Mouse (Mus musculus) hindbrain, postnatal 0 days (tissue): Measurements from ENCODE around the gene Fbxw4. TPM values are rescaled to one million over a fixed set of nuclear protein-coding genes. Genes with fewer than 3 reads are reported as not detected.

Source experiments
- ATAC-seq: fragments of 200-750 bp; cut with Nextera tagmentation; 2 replicates; pipeline ENCODE4 v1.8.0; 2017; ENCODE audit warnings: mild to moderate bottlenecking, moderate TSS enrichment, moderate library complexity
- DNase-seq: peaks from one replicate; pipeline ENCODE4 v3.0.0-alpha.2; 2015; ENCODE audit warnings: low spot score
- H3K27ac ChIP-seq: fragments of 300-500 bp; sonication (generic); 2 replicates; pipeline ENCODE4 v1.5.1; 2014; ENCODE audit warnings: mild to moderate bottlenecking
- H3K27me3 ChIP-seq: fragments of 300-500 bp; sonication (generic); 2 replicates; pipeline ENCODE4 v1.6.1; 2014; ENCODE audit warnings: low read length, mixed read lengths; ENCODE audit not compliant: insufficient read depth
- H3K36me3 ChIP-seq: fragments of 300-500 bp; sonication (generic); 2 replicates; pipeline ENCODE4 v1.6.1; 2014; ENCODE audit warnings: low read length, mixed read lengths; ENCODE audit not compliant: insufficient read depth
- H3K4me1 ChIP-seq: fragments of 300-500 bp; sonication (generic); 2 replicates; pipeline ENCODE4 v1.6.1; 2014; ENCODE audit warnings: antibody characterized with exemption, low read length, mixed read lengths; ENCODE audit not compliant: insufficient read depth
- H3K4me2 ChIP-seq: fragments of 300-500 bp; sonication (generic); 2 replicates; pipeline ENCODE4 v1.6.1; 2014; ENCODE audit warnings: low read depth, mild to moderate bottlenecking, low read length, moderate library complexity, mixed read lengths
- H3K4me3 ChIP-seq: fragments of 300-500 bp; sonication (generic); 2 replicates; pipeline ENCODE4 v1.5.1; 2014; ENCODE audit warnings: low read length
- H3K9ac ChIP-seq: fragments of 300-500 bp; sonication (generic); replicated peaks from 2 replicates; pipeline ENCODE4 v1.6.1; 2014; ENCODE audit warnings: mild to moderate bottlenecking, low read length, moderate library complexity, mixed read lengths
- H3K9me3 ChIP-seq: fragments of 300-500 bp; sonication (generic); 2 replicates; pipeline ENCODE4 v1.6.1; 2016; ENCODE audit warnings: low read length, mixed read lengths
- CTCF ChIP-seq: IDR thresholded peaks from 2 replicates; pipeline ENCODE4 v1.5.1; 2016; ENCODE audit warnings: antibody characterized with exemption, control low read depth, low read depth
- WGBS: fragments of 180-500 bp; shearing (Covaris S2); extraction: QIAGEN DNeasy Blood & Tissue Kit; methylation state at CpG from one replicate; pipeline ENCODE4 v1.1.7; 2014; 5-methylcytosine and 5-hydroxymethylcytosine counted together
- polyA plus RNA-seq: library from polyadenylated mRNA; unstranded; fragments of >200 nt; fragmentation: Nextera tagmentation; extraction: Ambion mirVana; gene quantifications from 2 replicates; pipeline ENCODE4 v1.2.1, GENCODE M21; 2015
- total RNA-seq: library from RNA; depleted of rRNA; stranded (reverse); fragments of >200 nt; gene quantifications from 2 replicates; pipeline ENCODE4 v1.2.3, GENCODE M21; 2014

Gene Fbxw4
- total and polyA plus RNA-seq, 2 experiments from 2014 or later, result 5.3 to 65.3 TPM

DNA sequence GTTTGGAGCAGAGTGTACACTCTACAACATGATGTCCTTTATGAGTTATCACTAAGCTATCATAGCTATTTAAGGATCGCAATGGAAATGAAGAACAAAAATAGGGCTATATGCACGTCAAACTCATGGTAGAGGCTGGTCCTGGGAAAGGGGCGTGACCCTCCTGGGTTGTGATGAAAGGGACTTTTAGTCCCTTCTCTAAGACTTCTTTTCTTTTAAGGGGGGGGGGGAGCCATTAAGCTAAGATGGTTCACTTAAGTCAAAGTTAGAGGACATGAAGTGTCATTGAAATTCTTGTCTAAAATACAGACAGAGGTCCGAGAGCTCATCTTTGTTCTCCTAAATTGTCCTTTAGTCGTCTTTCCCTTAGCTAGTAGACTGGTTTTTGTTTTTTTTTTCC is 15.1 kb upstream of the Fbxw4 start:
- ATAC-seq (no peak), DNase-seq (no peak)
- TF ChIP-seq CTCF, result no peak
- Histone ChIP-seq H3K4me3 (no peak overlapping the region), H3K9ac (no peak overlapping the region), H3K4me1 (no peaks in the 10 kb centered on the region), H3K4me2 (no peak overlapping the region; the same call in 1 of the 2 replicates), H3K36me3 (no peaks in the 10 kb centered on the region), H3K27ac (no peak overlapping the region), H3K27me3 (0 out of 2 replicates have a peak, but pooled peaks cover 19% of the 10 kb centered on the region), H3K9me3 (no peaks in the 10 kb centered on the region)
- 23% methylated on average over 5 of the region's 5 CpGs for WGBS

DNA sequence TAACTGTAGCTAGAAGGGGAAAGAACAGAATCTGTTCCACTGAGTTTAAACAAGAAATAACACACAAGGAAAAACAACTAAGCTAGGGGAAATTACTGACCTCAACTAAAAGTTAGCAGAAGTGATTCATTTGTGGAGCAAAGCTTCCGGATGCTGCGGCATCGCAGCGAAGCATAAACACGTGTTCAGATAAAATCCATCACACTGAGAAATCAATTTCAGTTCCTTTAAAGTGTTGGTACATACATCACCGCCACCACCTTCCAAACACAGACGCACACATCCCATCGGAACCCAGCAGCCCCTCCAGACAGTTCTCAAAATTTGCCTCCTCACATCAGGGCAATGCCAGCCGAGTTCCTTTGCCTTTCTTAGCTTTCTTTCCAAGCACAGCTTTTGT is 12.9 kb upstream of the Fbxw4 start:
- TF ChIP-seq CTCF, result no peak
- no peak overlapping the region for H3K27ac ChIP-seq
- no peak overlapping the region for H3K4me2 ChIP-seq
- H3K4me1 ChIP-seq, result no peaks in the 10 kb centered on the region
- ATAC-seq, result no peak
- H3K4me3 ChIP-seq, result no peak overlapping the region
- 88% methylated on average over 9 of the region's 9 CpGs for WGBS
- DNase-seq, result no peak
- no peak overlapping the region for H3K9ac ChIP-seq
- H3K27me3 ChIP-seq, result 0 out of 2 replicates have a peak, but pooled peaks cover 19% of the 10 kb centered on the region
- no peaks in the 10 kb centered on the region for H3K9me3 ChIP-seq
- H3K36me3 ChIP-seq, result no peaks in the 10 kb centered on the region

DNA sequence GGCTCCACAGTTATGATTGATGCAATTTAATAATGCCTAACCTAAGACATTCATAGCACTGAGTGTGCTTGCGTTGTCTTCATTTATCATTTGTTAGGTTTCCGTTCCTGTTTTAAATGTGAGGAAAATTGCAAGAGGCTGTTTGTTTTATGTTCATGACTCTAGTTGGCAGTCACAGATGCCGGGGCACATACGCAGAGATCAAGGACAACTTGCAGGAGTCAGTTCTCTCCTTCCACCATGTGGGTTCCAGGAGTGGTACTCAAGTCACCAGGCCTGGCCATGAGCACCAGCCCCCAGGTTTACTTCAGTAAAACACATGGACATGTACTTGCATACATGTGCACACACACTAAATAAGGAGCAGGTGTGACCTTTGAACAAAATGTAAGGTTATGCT is 8.9 kb upstream of the Fbxw4 start:
- no peaks in the 10 kb centered on the region for H3K9me3 ChIP-seq
- no peak overlapping the region for H3K4me3 ChIP-seq
- 0 out of 2 replicates have a peak, but pooled peaks cover 2% of the 10 kb centered on the region for H3K27me3 ChIP-seq
- no peak overlapping the region for H3K9ac ChIP-seq
- WGBS, result 92% methylated on average over 4 of the region's 4 CpGs
- no peak overlapping the region for H3K27ac ChIP-seq
- no peak for TF ChIP-seq CTCF
- H3K4me2 ChIP-seq, result no peak overlapping the region
- ATAC-seq (no peak), DNase-seq (no peak)
- no peaks in the 10 kb centered on the region for H3K36me3 ChIP-seq
- H3K4me1 ChIP-seq, result no peaks in the 10 kb centered on the region

DNA sequence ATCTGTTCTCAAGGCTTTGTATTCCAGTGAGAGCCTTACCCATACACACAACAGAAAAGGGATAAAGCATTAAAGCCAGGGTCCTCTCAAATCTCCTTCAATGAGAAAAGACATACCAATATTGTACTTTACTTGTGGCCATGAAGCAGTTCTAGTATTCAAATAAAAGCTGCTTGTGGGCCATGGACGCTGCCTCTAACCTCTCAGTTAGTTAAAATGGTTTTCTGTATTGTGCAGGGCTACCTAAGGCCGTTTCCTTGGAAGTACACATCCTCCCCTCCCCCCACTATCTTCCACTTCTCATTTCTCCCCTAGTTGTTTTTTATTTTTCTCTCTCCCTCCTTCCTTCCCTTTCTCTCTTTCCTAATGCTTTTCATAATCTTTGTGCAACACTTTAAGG is 3.7 kb upstream of the Fbxw4 start:
- Histone ChIP-seq H3K36me3 (no peaks in the 10 kb centered on the region), H3K9ac (no peak overlapping the region), H3K9me3 (no peaks in the 10 kb centered on the region), H3K4me1 (no peaks in the 10 kb centered on the region), H3K27me3 (no peaks in the 10 kb centered on the region), H3K4me3 (no peak overlapping the region), H3K27ac (no peak overlapping the region), H3K4me2 (no peak overlapping the region)
- no peak for TF ChIP-seq CTCF
- 65% methylated on average over 2 of the region's 2 CpGs for WGBS
- ATAC-seq (no peak), DNase-seq (no peak)

DNA sequence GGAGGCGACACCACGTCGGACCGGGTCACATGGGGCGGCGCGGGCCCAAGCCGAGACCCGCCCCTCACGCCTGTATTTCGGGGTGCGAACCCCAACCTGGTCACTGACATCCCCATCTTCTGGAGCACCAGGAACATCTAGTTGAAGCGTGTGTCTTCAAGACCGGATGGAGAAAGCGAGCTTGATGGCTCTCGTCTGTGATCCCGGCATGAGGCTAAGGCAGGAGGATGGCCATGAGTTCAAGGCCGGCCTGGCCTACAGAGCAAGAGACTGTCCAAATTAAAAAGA is 335 bp upstream of the Fbxw4 start:
- 13% methylated on average over 18 of the region's 18 CpGs for WGBS
- DNase-seq (no peak), ATAC-seq (no peak)
- Histone ChIP-seq H3K27me3 (no peaks in the 10 kb centered on the region), H3K36me3 (no peaks in the 10 kb centered on the region), H3K27ac (peak overlapping the region; percentile 97), H3K4me2 (peak overlapping the region; percentile 81), H3K9me3 (no peaks in the 10 kb centered on the region), H3K4me1 (no peaks in the 10 kb centered on the region; the same call in none of the 2 replicates), H3K9ac (peak overlapping the region; percentile 100), H3K4me3 (peak overlapping the region; percentile 83)
- TF ChIP-seq CTCF, result no peak

DNA sequence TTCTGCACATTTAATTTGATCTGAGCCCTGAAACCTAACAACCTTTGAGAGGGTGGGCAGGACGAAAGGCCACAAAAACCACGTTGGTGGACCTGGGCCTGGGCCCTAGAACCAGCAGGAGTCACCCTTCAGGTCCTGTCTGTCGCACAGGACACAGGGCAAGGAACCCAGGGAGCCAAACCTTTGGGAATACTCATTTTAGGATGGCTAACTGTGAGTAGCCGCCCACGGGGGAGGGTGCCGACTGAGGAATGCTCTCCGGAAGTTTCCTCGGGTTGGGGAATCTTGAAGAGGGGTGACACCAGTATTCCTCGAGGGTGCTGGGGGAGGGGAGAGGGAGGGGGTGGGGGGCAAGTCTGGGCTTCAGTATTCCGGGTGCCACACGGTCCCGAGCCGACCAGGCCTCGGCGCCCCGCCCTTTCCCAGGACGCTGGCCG is 793 bp downstream of the Fbxw4 start:
- ATAC-seq, result peak; percentile 25; the same call in 1 of the 2 replicates
- peak overlapping the region; percentile 100 for H3K9ac ChIP-seq
- no peak for TF ChIP-seq CTCF

DNA sequence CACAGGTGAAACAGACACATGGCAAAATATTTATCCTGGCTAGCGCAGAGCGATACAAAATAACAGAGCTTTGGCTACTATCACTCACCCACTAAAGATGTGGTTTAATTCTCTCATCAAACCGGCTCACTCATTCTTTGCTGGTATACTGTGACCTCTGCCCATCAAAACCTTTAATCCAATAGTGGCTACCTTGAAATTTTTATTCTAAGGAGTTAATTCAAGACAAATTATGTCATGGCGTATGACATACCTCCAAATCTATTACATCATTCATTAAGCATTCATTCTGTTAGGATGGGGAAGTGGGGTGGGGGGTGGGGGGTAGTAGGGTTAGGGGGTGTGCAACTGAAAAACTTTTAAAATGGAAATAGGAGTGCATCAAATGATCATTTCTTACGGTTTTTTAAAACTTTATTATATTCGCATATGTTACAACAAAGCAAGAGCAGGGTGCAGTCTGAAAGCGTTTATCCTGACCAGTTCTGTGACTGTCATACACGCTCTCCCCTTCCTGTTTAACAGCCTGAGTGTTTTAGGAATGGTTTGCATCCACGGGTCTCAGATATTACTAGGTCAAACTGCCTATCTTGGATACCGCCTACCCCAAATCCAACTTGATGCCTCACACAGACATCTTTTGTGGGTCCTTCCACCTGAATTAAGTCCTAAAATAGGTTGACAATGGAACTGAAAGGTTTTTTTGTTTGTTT is 1.4 kb downstream of the Fbxw4 start:
- H3K27me3 ChIP-seq, result no peaks in the 10 kb centered on the region
- ATAC-seq (no peak), DNase-seq (no peak)
- H3K36me3 ChIP-seq, result no peaks in the 10 kb centered on the region
- peak overlapping the region; percentile 100 for H3K9ac ChIP-seq
- H3K4me2 ChIP-seq, result peak overlapping the region; percentile 81
- no peak for TF ChIP-seq CTCF
- H3K4me3 ChIP-seq, result peak overlapping the region; percentile 83
- peak overlapping the region; percentile 97; the same call in 1 of the 2 replicates for H3K27ac ChIP-seq
- H3K4me1 ChIP-seq, result no peaks in the 10 kb centered on the region; the same call in none of the 2 replicates
- no peaks in the 10 kb centered on the region for H3K9me3 ChIP-seq
- WGBS, result 63% methylated on average over 10 of the region's 10 CpGs

More for the DNA sequence above, 793 bp downstream of the Fbxw4 start:
- Histone ChIP-seq H3K9me3 (no peaks in the 10 kb centered on the region), H3K4me1 (no peaks in the 10 kb centered on the region; the same call in none of the 2 replicates), H3K36me3 (no peaks in the 10 kb centered on the region), H3K4me2 (peak overlapping the region; percentile 81), H3K27me3 (no peaks in the 10 kb centered on the region), H3K27ac (peak overlapping the region; percentile 97), H3K4me3 (peak overlapping the region; percentile 83)
- WGBS, result under 1% methylated on average over 17 of the region's 18 CpGs
- no peak for DNase-seq
